Mouse (Mus musculus) brain, embryonic 18.5 days (tissue): Measurements from ENCODE around the gene Matk.

Experiments
- DNase-seq: peaks from one replicate; pipeline ENCODE4 v3.0.0-alpha.2; 2012; ENCODE audit warnings: low read depth, low spot score

The Matk gene

DNA sequence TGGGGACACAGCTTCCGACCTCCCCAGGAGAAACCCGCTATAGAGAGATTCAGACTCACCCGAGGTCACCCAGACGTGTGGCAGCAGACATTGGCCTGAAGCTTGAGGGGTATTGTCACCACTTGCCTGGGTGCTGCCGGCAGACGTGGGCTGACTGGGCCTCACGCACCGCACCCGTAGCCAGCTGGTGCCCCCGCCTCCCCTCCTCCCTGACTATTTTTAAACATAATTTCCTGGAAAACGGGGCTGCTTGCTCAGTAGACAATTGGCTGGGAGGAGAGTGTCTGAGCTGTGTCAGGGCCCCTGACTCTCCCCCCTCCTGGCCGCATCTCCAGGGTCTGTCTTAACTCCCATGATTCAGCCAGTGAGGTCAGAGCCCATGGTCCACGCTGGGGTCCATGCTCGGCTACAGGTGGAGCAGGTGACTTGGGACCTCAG is 50.1 kb downstream of the Matk start:
- no peak for DNase-seq

- DNase-seq = no peak
These were observed 50.5 kb downstream of the Matk start for GRCm38 (mm10) chr10:81303258-81303657.

DNA sequence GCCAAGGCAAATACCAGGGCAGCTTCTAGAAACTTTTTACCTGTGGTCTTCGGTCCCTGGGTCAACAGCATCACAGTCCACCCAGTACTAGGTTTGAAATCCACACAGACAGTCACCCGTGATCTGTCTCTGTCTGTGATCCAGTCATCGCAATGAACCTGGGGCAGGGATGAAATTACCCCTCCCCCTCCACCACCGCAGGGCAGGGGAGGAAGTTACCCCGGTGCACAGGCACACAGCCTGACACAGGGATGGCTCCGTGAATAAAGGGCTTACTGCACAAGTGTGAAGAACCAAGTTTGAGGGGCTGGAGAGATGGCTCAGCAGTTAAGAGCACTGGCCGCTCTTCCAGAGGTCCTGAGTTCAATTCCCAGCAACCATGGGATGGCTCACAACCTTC is 51.0 kb downstream of the Matk start:
- DNase-seq = no peak

GRCm38 (mm10) chr10:81304597-81305238 is 52.0 kb downstream of the Matk start:
- DNase-seq = no peak

- DNase-seq = no peak
These were observed 52.9 kb downstream of the Matk start for GRCm38 (mm10) chr10:81305663-81306062.

DNA sequence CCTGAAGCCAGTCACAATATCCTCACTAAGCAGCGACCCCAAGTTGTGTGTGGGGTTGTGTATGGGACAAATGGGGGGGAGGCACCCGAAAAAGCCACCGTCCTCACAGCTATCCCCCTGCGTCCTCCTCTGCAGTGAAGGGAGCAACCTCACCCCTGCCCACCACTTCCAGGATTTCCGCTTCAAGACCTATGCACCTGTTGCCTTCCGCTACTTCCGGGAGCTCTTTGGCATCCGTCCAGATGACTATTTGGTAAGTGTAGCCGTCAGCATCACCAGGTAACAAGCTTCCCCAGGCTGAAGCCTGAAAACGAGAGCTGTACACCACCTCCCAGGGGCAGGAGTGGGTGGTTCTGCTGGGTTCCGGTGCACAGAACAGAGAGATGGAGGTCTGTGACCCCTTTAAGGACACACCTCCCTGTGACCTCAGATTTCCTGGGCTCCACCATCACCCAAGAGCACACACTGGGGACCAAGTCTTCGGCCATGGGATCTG is 53.5 kb downstream of the Matk start:
- DNase-seq = no peak

DNA sequence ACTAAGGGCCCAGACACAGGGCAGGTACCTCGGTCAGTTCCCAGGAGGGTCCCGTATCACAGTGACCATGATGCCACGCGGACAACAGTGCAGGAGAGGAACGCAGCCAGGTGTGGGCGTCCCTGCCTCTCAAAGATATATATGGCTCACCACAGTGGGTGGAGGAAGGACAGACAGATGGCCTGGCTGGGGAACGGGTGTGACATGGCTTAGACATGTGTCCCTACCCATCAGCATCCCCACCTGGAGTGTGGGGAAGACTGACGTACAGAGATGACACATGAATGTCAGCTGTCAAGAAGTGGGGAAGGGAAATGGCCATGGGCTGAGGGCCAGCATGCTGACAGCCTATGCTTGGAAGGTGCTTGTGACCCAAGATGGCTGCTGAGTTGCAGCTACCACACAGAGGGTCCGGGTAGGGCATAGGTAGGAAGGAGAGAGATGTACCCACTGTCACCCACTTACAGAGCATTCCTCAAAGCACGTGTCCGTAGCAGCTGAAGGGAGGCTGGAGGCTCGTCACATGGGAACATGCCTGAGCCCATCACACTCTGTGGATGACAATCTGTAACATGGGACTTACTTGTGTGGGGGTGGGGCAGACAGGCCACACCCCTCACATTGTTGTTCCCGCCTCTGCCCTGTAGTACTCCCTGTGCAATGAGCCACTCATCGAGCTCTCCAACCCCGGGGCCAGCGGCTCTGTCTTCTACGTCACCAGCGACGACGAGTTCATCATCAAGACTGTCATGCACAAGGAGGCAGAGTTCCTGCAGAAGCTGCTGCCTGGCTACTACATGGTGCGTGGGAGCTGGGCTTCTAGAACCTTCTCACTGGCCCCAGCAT is 54.3 kb downstream of the Matk start:
- DNase-seq = no peak

GRCm38 (mm10) chr10:81309571-81309970 is 56.8 kb downstream of the Matk start:
- no peak for DNase-seq
